8 mouse cellular contexts compared by ENCODE assay signal in the genomic region with DNA sequence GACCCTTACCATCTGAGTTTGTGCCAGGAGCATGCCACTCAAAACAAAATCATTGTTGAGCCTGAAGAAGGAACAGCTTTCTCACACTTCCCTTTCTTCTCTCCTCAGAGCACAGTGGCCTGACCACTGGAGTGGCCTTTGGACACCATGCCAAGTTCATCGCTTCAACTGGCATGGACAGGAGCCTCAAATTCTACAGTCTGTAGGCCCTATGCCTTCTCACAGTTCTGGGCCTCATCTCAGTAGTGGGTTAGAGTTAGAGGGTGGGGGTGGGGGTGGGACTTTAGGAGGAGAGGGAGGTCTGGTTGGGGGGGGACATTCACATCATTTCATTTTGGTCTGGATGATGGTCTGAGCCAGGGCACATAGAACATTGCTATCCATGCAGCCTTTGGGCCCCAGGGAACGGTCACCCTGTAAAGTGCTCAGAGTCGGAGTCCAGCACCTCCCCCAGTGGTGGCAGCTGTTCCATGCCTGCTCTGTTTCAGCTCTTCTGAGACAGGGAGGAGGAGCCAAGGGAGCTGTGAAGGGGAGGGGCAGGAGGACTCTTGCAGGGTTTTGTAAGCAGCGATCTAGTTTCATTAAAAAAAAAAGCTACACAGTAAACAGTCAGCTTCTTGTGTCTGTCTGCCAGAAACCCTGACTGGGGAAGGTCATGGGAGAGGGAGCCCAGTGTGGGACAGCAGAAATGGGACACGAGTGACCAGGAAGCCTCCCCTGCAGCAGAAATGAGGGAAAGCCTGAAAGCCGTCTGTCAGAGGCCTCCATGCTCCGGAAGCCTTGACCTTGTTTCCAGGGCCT. TPM values are rescaled to one million over a fixed set of nuclear protein-coding genes. Genes with fewer than 3 reads are reported as not detected.
A peak's percentile ranks its signal among the peaks of the same experiment; 100 is the strongest.
DNase-seq lines count a peak whose midpoint lies in the region; ATAC-seq and TF ChIP-seq lines count a peak whose summit lies in the region.

No protein-coding gene starts in this region.

- TF ChIP-seq POLR2A in cortical plate, adult 2 months (IDR thresholded peaks at IDR 0.05; ENCODE audit: extremely low read depth, insufficient read depth, low read length) = 0 out of 2 replicates have a peak, but pooled peaks have one; percentile 8

- H3K4me1 ChIP-seq in hindbrain, embryonic 11.5 days (replicated peaks; ENCODE audit: control insufficient read depth, insufficient read depth, low read length) = no peaks in the 10 kb centered on the region
- H3K4me1 ChIP-seq in hindbrain, embryonic 10.5 days (replicated peaks) = no peaks in the 10 kb centered on the region
- no peaks in the 10 kb centered on the region; the same call in 1 of the 2 replicates for H3K4me1 ChIP-seq in cortical plate, adult 2 months (ENCODE audit: control insufficient read depth, insufficient read depth, low read length)
- H3K4me1 ChIP-seq in heart, embryonic 12.5 days (replicated peaks) = peaks cover 61% of the 10 kb centered on the region
- H3K4me1 ChIP-seq in liver, embryonic 12.5 days = 0 out of 2 replicates have a peak, but pooled peaks cover 3% of the 10 kb centered on the region

- peaks cover 13% of the 10 kb centered on the region for H3K36me3 ChIP-seq in hindbrain, embryonic 11.5 days (ENCODE audit: control insufficient read depth, insufficient read depth, low read length)
- H3K36me3 ChIP-seq in hindbrain, embryonic 10.5 days = peaks cover 89% of the 10 kb centered on the region
- peaks cover 71% of the 10 kb centered on the region for H3K36me3 ChIP-seq in heart, embryonic 12.5 days
- H3K36me3 ChIP-seq in liver, embryonic 12.5 days = peaks cover 80% of the 10 kb centered on the region

- H3K4me2 ChIP-seq in hindbrain, embryonic 11.5 days (replicated peaks; ENCODE audit: low read depth, low read length) = no peak overlapping the region
- H3K4me2 ChIP-seq in heart, embryonic 12.5 days = peak overlapping the region; percentile 31
- H3K4me2 ChIP-seq in liver, embryonic 12.5 days = no peak overlapping the region

- TF ChIP-seq CTCF in cortical plate, adult 2 months (IDR thresholded peaks at IDR 0.05; ENCODE audit: extremely low read depth, insufficient read depth, low read length) = no peak

- no peaks in the 10 kb centered on the region for H3K27me3 ChIP-seq in hindbrain, embryonic 11.5 days (ENCODE audit: control insufficient read depth, insufficient read depth, low read length)
- H3K27me3 ChIP-seq in hindbrain, embryonic 10.5 days (ENCODE audit: insufficient read depth, poor library complexity, severe bottlenecking) = no peaks in the 10 kb centered on the region
- H3K27me3 ChIP-seq in heart, embryonic 12.5 days (replicated peaks) = no peaks in the 10 kb centered on the region
- no peaks in the 10 kb centered on the region for H3K27me3 ChIP-seq in liver, embryonic 12.5 days (replicated peaks)

- no peak overlapping the region for H3K9ac ChIP-seq in hindbrain, embryonic 11.5 days (ENCODE audit: low read depth, low read length)
- peak overlapping the region; percentile 55; the same call in 1 of the 2 replicates for H3K9ac ChIP-seq in heart, embryonic 12.5 days
- no peak overlapping the region for H3K9ac ChIP-seq in liver, embryonic 12.5 days

- no peak for ATAC-seq in hindbrain, embryonic 11.5 days (ENCODE audit: low FRiP score)
- peak; percentile 77 for ATAC-seq in heart, embryonic 12.5 days (ENCODE audit: insufficient number of reproducible peaks, low FRiP score)
- ATAC-seq in liver, embryonic 12.5 days = peak; percentile 30; the same call in 1 of the 2 replicates

- 0 out of 2 replicates have a peak overlapping the region, but pooled peaks have one; percentile 10 for H3K27ac ChIP-seq in hindbrain, embryonic 11.5 days (ENCODE audit: low read depth, low read length)
- H3K27ac ChIP-seq in hindbrain, embryonic 10.5 days = no peak overlapping the region
- H3K27ac ChIP-seq in cortical plate, adult 2 months (ENCODE audit: insufficient read depth, low read length) = peak overlapping the region; percentile 66
- H3K27ac ChIP-seq in heart, embryonic 12.5 days (ENCODE audit: poor library complexity, severe bottlenecking) = peak overlapping the region; percentile 93
- H3K27ac ChIP-seq in liver, embryonic 12.5 days = 0 out of 2 replicates have a peak overlapping the region, but pooled peaks have one; percentile 3

- no peak for DNase-seq in hindbrain, embryonic 11.5 days (ENCODE audit: low spot score)
- DNase-seq in hindbrain, embryonic 10.5 days (ENCODE audit: low spot score) = no peak
- DNase-seq in kidney, postnatal 10 days = peak; percentile 85
- DNase-seq in right cerebral cortex, adult 2 months (ENCODE audit: low spot score in 2 of 2) = peak; percentile 53 to 68
- no peak for DNase-seq in T-cell, adult 2 months (ENCODE audit: low spot score)

- 80% methylated on average over 7 of the region's 7 CpGs for WGBS in hindbrain, embryonic 11.5 days
- WGBS in hindbrain, embryonic 10.5 days = 73% methylated on average over 7 of the region's 7 CpGs
- WGBS in heart, embryonic 12.5 days = 32% methylated on average over 7 of the region's 7 CpGs
- WGBS in liver, embryonic 12.5 days (ENCODE audit: insufficient replicate concordance) = 75% methylated on average over 7 of the region's 7 CpGs

- no peaks in the 10 kb centered on the region for H3K9me3 ChIP-seq in hindbrain, embryonic 11.5 days (ENCODE audit: control insufficient read depth, low read length)
- H3K9me3 ChIP-seq in hindbrain, embryonic 10.5 days = no peaks in the 10 kb centered on the region
- H3K9me3 ChIP-seq in heart, embryonic 12.5 days (replicated peaks) = no peaks in the 10 kb centered on the region
- no peaks in the 10 kb centered on the region for H3K9me3 ChIP-seq in liver, embryonic 12.5 days (replicated peaks)

- no peak overlapping the region for H3K4me3 ChIP-seq in hindbrain, embryonic 11.5 days (ENCODE audit: low read depth, low read length)
- no peak overlapping the region for H3K4me3 ChIP-seq in hindbrain, embryonic 10.5 days
- no peak overlapping the region for H3K4me3 ChIP-seq in cortical plate, adult 2 months (ENCODE audit: insufficient read depth, low read length)
- no peak overlapping the region for H3K4me3 ChIP-seq in heart, embryonic 12.5 days
- H3K4me3 ChIP-seq in liver, embryonic 12.5 days = no peak overlapping the region

RNA-seq across cellular contexts. Expression of a gene that starts 10.1 kb away (rescaled TPM):
- 50.4 and 58.6 TPM in 2 replicates for polyA plus RNA-seq in hindbrain, embryonic 11.5 days (2014; fragmentation: Nextera tagmentation; extraction: Ambion mirVana)
- 35.9 and 43.5 TPM in 2 replicates for polyA plus RNA-seq in hindbrain, embryonic 10.5 days (2016; fragmentation: Nextera tagmentation; extraction: Ambion mirVana)
- polyA plus RNA-seq in cortical plate, adult 2 months (2012; rRNA removed) = 219 and 221 TPM in 2 replicates
- 24.9 and 26.2 TPM in 2 replicates for polyA plus RNA-seq in heart, embryonic 12.5 days (2016; fragmentation: Nextera tagmentation; extraction: Ambion mirVana)
- polyA plus RNA-seq in liver, embryonic 12.5 days (2016; fragmentation: Nextera tagmentation; extraction: Ambion mirVana) = 24.1 and 25.6 TPM in 2 replicates

RNA-seq across cellular contexts. Expression of a gene that starts 15.3 kb away (rescaled TPM):
- not detected in 2 replicates for polyA plus RNA-seq in hindbrain, embryonic 11.5 days (2014; fragmentation: Nextera tagmentation; extraction: Ambion mirVana)
- polyA plus RNA-seq in hindbrain, embryonic 10.5 days (2016; fragmentation: Nextera tagmentation; extraction: Ambion mirVana) = 0.08 TPM in 1 of 2 replicates, not detected in the other
- not detected in 2 replicates for polyA plus RNA-seq in cortical plate, adult 2 months (2012; rRNA removed)
- not detected in 2 replicates for polyA plus RNA-seq in heart, embryonic 12.5 days (2016; fragmentation: Nextera tagmentation; extraction: Ambion mirVana)
- polyA plus RNA-seq in liver, embryonic 12.5 days (2016; fragmentation: Nextera tagmentation; extraction: Ambion mirVana) = not detected in 2 replicates

RNA-seq across cellular contexts. Expression of a gene that starts 23.3 kb away (rescaled TPM):
- 44.1 and 44.9 TPM in 2 replicates for polyA plus RNA-seq in hindbrain, embryonic 11.5 days (2014; fragmentation: Nextera tagmentation; extraction: Ambion mirVana)
- 50.8 and 57.3 TPM in 2 replicates for polyA plus RNA-seq in hindbrain, embryonic 10.5 days (2016; fragmentation: Nextera tagmentation; extraction: Ambion mirVana)
- 61.9 and 63.5 TPM in 2 replicates for polyA plus RNA-seq in cortical plate, adult 2 months (2012; rRNA removed)
- polyA plus RNA-seq in heart, embryonic 12.5 days (2016; fragmentation: Nextera tagmentation; extraction: Ambion mirVana) = 67.4 and 70.9 TPM in 2 replicates
- 28.2 and 28.5 TPM in 2 replicates for polyA plus RNA-seq in liver, embryonic 12.5 days (2016; fragmentation: Nextera tagmentation; extraction: Ambion mirVana)

RNA-seq across cellular contexts. Expression of a gene that starts 31.8 kb away (rescaled TPM):
- 0.10 TPM in 1 of 2 replicates, not detected in the other for polyA plus RNA-seq in hindbrain, embryonic 11.5 days (2014; fragmentation: Nextera tagmentation; extraction: Ambion mirVana)
- not detected in 2 replicates for polyA plus RNA-seq in hindbrain, embryonic 10.5 days (2016; fragmentation: Nextera tagmentation; extraction: Ambion mirVana)
- polyA plus RNA-seq in cortical plate, adult 2 months (2012; rRNA removed) = 0.11 and 0.21 TPM in 2 replicates
- polyA plus RNA-seq in heart, embryonic 12.5 days (2016; fragmentation: Nextera tagmentation; extraction: Ambion mirVana) = 0.09 TPM in 1 of 2 replicates, not detected in the other
- polyA plus RNA-seq in liver, embryonic 12.5 days (2016; fragmentation: Nextera tagmentation; extraction: Ambion mirVana) = 0.05 and 0.06 TPM in 2 replicates

RNA-seq across cellular contexts. Expression of a gene that starts 35.4 kb away (rescaled TPM):
- 56.2 and 61.3 TPM in 2 replicates for polyA plus RNA-seq in hindbrain, embryonic 11.5 days (2014; fragmentation: Nextera tagmentation; extraction: Ambion mirVana)
- 119 and 135 TPM in 2 replicates for polyA plus RNA-seq in hindbrain, embryonic 10.5 days (2016; fragmentation: Nextera tagmentation; extraction: Ambion mirVana)
- polyA plus RNA-seq in cortical plate, adult 2 months (2012; rRNA removed) = 200 and 216 TPM in 2 replicates
- polyA plus RNA-seq in heart, embryonic 12.5 days (2016; fragmentation: Nextera tagmentation; extraction: Ambion mirVana) = 61.5 and 62.2 TPM in 2 replicates
- 10.6 TPM in 2 replicates for polyA plus RNA-seq in liver, embryonic 12.5 days (2016; fragmentation: Nextera tagmentation; extraction: Ambion mirVana)

Comparison
In these comparisons a context has a peak if more than half of its experiments do, and no peak if none do; other contexts are left out.
1. DNase-seq: peak in kidney, postnatal 10 days (single experiment) and right cerebral cortex, adult 2 months (2 of 2); none in hindbrain, embryonic 11.5 days (single experiment), hindbrain, embryonic 10.5 days (single experiment) and T-cell, adult 2 months (single experiment).